Mouse (Mus musculus) A20 (cell line): ENCODE results near the gene Tnrc6a.
A peak's percentile ranks its signal among the peaks of the same experiment; 100 is the strongest.

Source experiments
- DNase-seq: peaks from one replicate; pipeline ENCODE4 v3.0.0-alpha.2; 2011; ENCODE audit warnings: low read depth, low spot score

Tnrc6a gene

GRCm38 (mm10) chr7:123235449-123235848 lies 111.8 kb downstream of the Tnrc6a start:
- DNase-seq = peak; percentile 28

GRCm38 (mm10) chr7:123238621-123239020 lies 114.9 kb downstream of the Tnrc6a start:
- no peak for DNase-seq

- no peak for DNase-seq
These were observed 116.4 kb downstream of the Tnrc6a start for GRCm38 (mm10) chr7:123240064-123240463.

- no peak for DNase-seq
These were observed 118.6 kb downstream of the Tnrc6a start for GRCm38 (mm10) chr7:123242241-123242640.

GRCm38 (mm10) chr7:123244833-123245232 lies 121.1 kb downstream of the Tnrc6a start:
- DNase-seq = no peak
